8 mouse cellular contexts compared by ENCODE assay signal in the genomic region with DNA sequence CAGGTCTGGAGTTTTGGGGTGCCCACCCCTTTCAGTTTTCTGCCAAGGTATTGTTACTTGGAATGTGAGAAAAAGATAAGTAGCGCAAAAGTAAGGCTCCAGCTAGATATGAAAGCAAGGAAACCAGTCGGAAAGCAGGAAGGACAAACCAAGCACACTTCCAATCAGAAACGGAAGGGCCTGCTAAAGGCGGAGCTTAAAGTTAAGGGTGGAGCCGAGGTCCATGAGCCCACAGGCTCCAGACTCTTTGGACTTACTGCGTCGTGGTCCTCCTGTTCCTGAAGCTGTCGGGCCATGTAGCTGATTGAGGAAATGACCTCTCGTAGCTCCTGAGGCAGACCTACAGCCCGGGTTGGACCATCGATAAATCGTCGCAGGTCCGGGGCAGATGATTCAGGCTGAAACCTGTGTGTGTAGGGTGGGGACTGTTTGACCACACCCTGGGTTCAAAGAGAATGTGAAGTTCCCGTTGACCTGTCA. TPM values are rescaled to one million over a fixed set of nuclear protein-coding genes. Genes with fewer than 3 reads are reported as not detected.
DNase-seq lines count a peak whose midpoint lies in the region; ATAC-seq and TF ChIP-seq lines count a peak whose summit lies in the region.

No protein-coding gene starts in this region.

- DNase-seq in adrenal gland, adult 2 months, result peak; percentile 61
- no peak for DNase-seq in adrenal gland, postnatal 25 days
- peak; percentile 60 for DNase-seq in lung, adult 2 months
- DNase-seq in thymus, postnatal 25 days, result no peak
- no peak for DNase-seq in frontal cortex, postnatal 25 days (ENCODE audit: low spot score in 2 of 2)
- no peak for DNase-seq in ovary, postnatal 10 days (ENCODE audit: low spot score)

- peaks cover 6% of the 10 kb centered on the region; the same call in 1 of the 2 replicates for H3K27me3 ChIP-seq in embryonic facial prominence, embryonic 13.5 days
- H3K27me3 ChIP-seq in intestine, postnatal 0 days (replicated peaks; ENCODE audit: control insufficient read depth, insufficient read depth, low read length), result no peaks in the 10 kb centered on the region

- ATAC-seq in embryonic facial prominence, embryonic 13.5 days (ENCODE audit: insufficient number of reproducible peaks, insufficient read depth, low FRiP score, low TSS enrichment, low read depth), result no peak
- peak; percentile 85 for ATAC-seq in intestine, postnatal 0 days

- WGBS in embryonic facial prominence, embryonic 13.5 days, result 45% methylated on average over 15 of the region's 15 CpGs
- WGBS in intestine, postnatal 0 days, result 13% methylated on average over 15 of the region's 15 CpGs
- 19% methylated on average over 15 of the region's 15 CpGs for WGBS in lung, adult 2 months

- H3K4me3 ChIP-seq in embryonic facial prominence, embryonic 13.5 days, result no peak overlapping the region
- peak overlapping the region; percentile 31; the same call in 1 of the 2 replicates for H3K4me3 ChIP-seq in intestine, postnatal 0 days (ENCODE audit: low read depth, low read length)
- H3K4me3 ChIP-seq in lung, adult 2 months (replicated peaks; ENCODE audit: extremely low read depth, low read depth, low read length), result peak overlapping the region; percentile 9

- TF ChIP-seq CTCF in intestine, postnatal 0 days (IDR thresholded peaks at IDR 0.05; ENCODE audit: low read depth), result no peak
- TF ChIP-seq CTCF in lung, adult 2 months (IDR thresholded peaks at IDR 0.05; ENCODE audit: insufficient read depth, low read length), result no peak

- H3K9ac ChIP-seq in embryonic facial prominence, embryonic 13.5 days, result no peak overlapping the region
- 0 out of 2 replicates have a peak overlapping the region, but pooled peaks have one; percentile 17 for H3K9ac ChIP-seq in intestine, postnatal 0 days (ENCODE audit: low read depth, low read length)

- no peaks in the 10 kb centered on the region for H3K9me3 ChIP-seq in embryonic facial prominence, embryonic 13.5 days
- H3K9me3 ChIP-seq in intestine, postnatal 0 days (ENCODE audit: control insufficient read depth), result no peaks in the 10 kb centered on the region

- peak overlapping the region; percentile 23; the same call in 1 of the 2 replicates for H3K4me2 ChIP-seq in embryonic facial prominence, embryonic 13.5 days
- H3K4me2 ChIP-seq in intestine, postnatal 0 days (replicated peaks; ENCODE audit: low read depth), result peak overlapping the region; percentile 57

- peak; percentile 81; the same call in 1 of the 2 replicates for TF ChIP-seq POLR2A in lung, adult 2 months (IDR thresholded peaks at IDR 0.05; ENCODE audit: borderline replicate concordance, extremely low read depth, low read depth, low read length)

- no peaks in the 10 kb centered on the region for H3K36me3 ChIP-seq in embryonic facial prominence, embryonic 13.5 days
- no peaks in the 10 kb centered on the region for H3K36me3 ChIP-seq in intestine, postnatal 0 days (ENCODE audit: control insufficient read depth, insufficient read depth)

- no peak overlapping the region for H3K27ac ChIP-seq in embryonic facial prominence, embryonic 13.5 days
- peak overlapping the region; percentile 57 for H3K27ac ChIP-seq in intestine, postnatal 0 days (ENCODE audit: low read depth, low read length)

- no peaks in the 10 kb centered on the region for H3K4me1 ChIP-seq in embryonic facial prominence, embryonic 13.5 days
- H3K4me1 ChIP-seq in intestine, postnatal 0 days (replicated peaks; ENCODE audit: control insufficient read depth, insufficient read depth, low read length), result 0 out of 2 replicates have a peak, but pooled peaks cover 3% of the 10 kb centered on the region
- peaks cover 3% of the 10 kb centered on the region; the same call in 1 of the 2 replicates for H3K4me1 ChIP-seq in lung, adult 2 months (ENCODE audit: control insufficient read depth, insufficient read depth, low read length)

RNA-seq across cellular contexts. Expression of a gene that starts 10.9 kb away (rescaled TPM):
- total RNA-seq in adrenal gland, adult 2 months (2021), result 1 to 10 TPM; 1.7 to 3.1 TPM
- 2.7 and 3.0 TPM in 2 replicates for polyA plus RNA-seq in adrenal gland, adult 2 months (2012; rRNA removed)
- total RNA-seq in adrenal gland, postnatal 25 days (2021), result 1.8 and 2.4 TPM in 2 replicates
- polyA plus RNA-seq in embryonic facial prominence, embryonic 13.5 days (2015; fragmentation: Nextera tagmentation; extraction: Ambion mirVana), result 5.4 and 5.7 TPM in 2 replicates
- 2.4 and 2.8 TPM in 2 replicates for polyA plus RNA-seq in intestine, postnatal 0 days (2015; fragmentation: Nextera tagmentation; extraction: Ambion mirVana)
- polyA plus RNA-seq in lung, adult 2 months (2012; rRNA removed), result 31.5 and 38.0 TPM in 2 replicates

RNA-seq across cellular contexts. Expression of a gene that starts 16.8 kb away (rescaled TPM):
- 10 to 100 TPM in 1 of 2 experiments, 1 to 10 TPM in 1; 4.6 to 12.8 TPM for total RNA-seq in adrenal gland, adult 2 months (2021)
- polyA plus RNA-seq in adrenal gland, adult 2 months (2012; rRNA removed), result 6.0 and 13.4 TPM in 2 replicates
- total RNA-seq in adrenal gland, postnatal 25 days (2021), result 3.6 and 3.9 TPM in 2 replicates
- 3.6 TPM in 2 replicates for polyA plus RNA-seq in embryonic facial prominence, embryonic 13.5 days (2015; fragmentation: Nextera tagmentation; extraction: Ambion mirVana)
- polyA plus RNA-seq in intestine, postnatal 0 days (2015; fragmentation: Nextera tagmentation; extraction: Ambion mirVana), result 0.18 and 0.38 TPM in 2 replicates
- 6.9 and 8.0 TPM in 2 replicates for polyA plus RNA-seq in lung, adult 2 months (2012; rRNA removed)

RNA-seq across cellular contexts. Expression of a gene that starts 19.1 kb away (rescaled TPM):
- total RNA-seq in adrenal gland, adult 2 months (2021), result 10 to 100 TPM; 47.3 to 74.8 TPM
- 66.0 and 73.6 TPM in 2 replicates for polyA plus RNA-seq in adrenal gland, adult 2 months (2012; rRNA removed)
- 39.5 and 65.8 TPM in 2 replicates for total RNA-seq in adrenal gland, postnatal 25 days (2021)
- polyA plus RNA-seq in embryonic facial prominence, embryonic 13.5 days (2015; fragmentation: Nextera tagmentation; extraction: Ambion mirVana), result 3.5 and 4.8 TPM in 2 replicates
- 2.1 and 2.4 TPM in 2 replicates for polyA plus RNA-seq in intestine, postnatal 0 days (2015; fragmentation: Nextera tagmentation; extraction: Ambion mirVana)
- 104 and 106 TPM in 2 replicates for polyA plus RNA-seq in lung, adult 2 months (2012; rRNA removed)

RNA-seq across cellular contexts. Expression of a gene that starts 20.6 kb away (rescaled TPM):
- 1 to 10 TPM in 1 of 2 experiments, under 1 TPM in 1; 0.23 to 1.1 TPM for total RNA-seq in adrenal gland, adult 2 months (2021)
- polyA plus RNA-seq in adrenal gland, adult 2 months (2012; rRNA removed), result 0.81 and 0.94 TPM in 2 replicates
- total RNA-seq in adrenal gland, postnatal 25 days (2021), result not detected in 2 replicates
- 4.0 and 4.7 TPM in 2 replicates for polyA plus RNA-seq in embryonic facial prominence, embryonic 13.5 days (2015; fragmentation: Nextera tagmentation; extraction: Ambion mirVana)
- polyA plus RNA-seq in intestine, postnatal 0 days (2015; fragmentation: Nextera tagmentation; extraction: Ambion mirVana), result 58.0 and 59.4 TPM in 2 replicates
- 9.4 and 9.5 TPM in 2 replicates for polyA plus RNA-seq in lung, adult 2 months (2012; rRNA removed)

RNA-seq across cellular contexts. Expression of a gene that starts 23.1 kb away (rescaled TPM):
- total RNA-seq in adrenal gland, adult 2 months (2021), result not detected
- polyA plus RNA-seq in adrenal gland, adult 2 months (2012; rRNA removed), result not detected in 2 replicates
- not detected in 2 replicates for total RNA-seq in adrenal gland, postnatal 25 days (2021)
- not detected in 2 replicates for polyA plus RNA-seq in embryonic facial prominence, embryonic 13.5 days (2015; fragmentation: Nextera tagmentation; extraction: Ambion mirVana)
- 0.09 and 0.12 TPM in 2 replicates for polyA plus RNA-seq in intestine, postnatal 0 days (2015; fragmentation: Nextera tagmentation; extraction: Ambion mirVana)
- polyA plus RNA-seq in lung, adult 2 months (2012; rRNA removed), result 1.4 and 2.3 TPM in 2 replicates

Comparison
In these comparisons a context has a peak if more than half of its experiments do, and no peak if none do; other contexts are left out.
1. DNase-seq: peak in adrenal gland, adult 2 months (single experiment) and lung, adult 2 months (single experiment); none in adrenal gland, postnatal 25 days (single experiment), thymus, postnatal 25 days (single experiment), frontal cortex, postnatal 25 days (0 of 2) and ovary, postnatal 10 days (single experiment).
2. RNA of a gene that starts 19.1 kb away (polyA plus RNA-seq): 104 to 106 TPM in lung, adult 2 months and 66.0 to 73.6 TPM in adrenal gland, adult 2 months; 3.5 to 4.8 TPM in embryonic facial prominence, embryonic 13.5 days and 2.1 to 2.4 TPM in intestine, postnatal 0 days; every median in the first group is over 10 times any median in the second.